7 mouse cellular contexts compared by ENCODE assay signal in the genomic region with DNA sequence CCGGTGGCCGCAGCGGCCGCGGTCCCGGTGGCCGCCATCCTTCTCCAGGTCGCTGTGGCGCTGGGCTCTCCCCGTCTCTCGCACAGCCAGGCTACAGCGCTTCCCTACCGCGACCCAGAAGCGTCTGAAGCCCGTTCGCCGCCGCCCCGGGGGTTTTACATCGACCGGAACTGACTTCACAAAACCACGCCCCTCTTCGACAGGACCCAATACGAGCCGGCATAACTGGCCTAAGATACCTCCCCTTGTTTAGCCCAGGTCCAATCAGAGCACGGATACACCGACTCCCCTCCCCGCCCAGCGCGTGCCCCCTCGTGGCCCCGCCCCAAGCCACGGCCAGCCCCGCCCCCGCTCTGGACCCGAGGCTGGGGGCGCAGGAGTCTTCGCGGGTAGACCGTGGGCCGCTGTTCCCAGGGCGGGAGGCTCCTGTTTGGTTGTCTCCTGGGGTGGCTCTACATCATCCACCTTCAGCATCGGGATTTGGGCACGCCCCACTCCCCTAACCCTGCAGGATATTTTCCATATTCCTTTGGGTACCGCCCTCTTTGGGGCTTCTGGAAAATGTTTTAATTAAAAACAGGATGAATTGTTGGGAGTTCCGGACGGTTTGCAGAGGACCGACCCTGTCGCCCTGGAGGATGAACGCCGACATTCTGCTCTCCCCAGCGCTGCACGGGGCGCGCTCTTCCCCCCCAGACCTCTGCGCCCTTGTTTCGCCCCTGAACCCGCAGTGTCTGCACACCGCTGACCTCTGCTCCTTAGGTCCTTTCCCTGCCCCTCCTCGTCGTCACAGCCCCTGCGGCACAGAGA. TPM values are rescaled to one million over a fixed set of nuclear protein-coding genes. Genes with fewer than 3 reads are reported as not detected.
DNase-seq lines count a peak whose midpoint lies in the region; ATAC-seq lines count a peak whose summit lies in the region.

Gene Aplp2, minus strand, starts transcription at position 126 of the 810 bp plus-strand sequence.

- DNase-seq in adrenal gland, adult 2 months: peak; percentile 99
- DNase-seq in embryo, embryonic 11.5 days (ENCODE audit: low read depth, low spot score): peak; percentile 96
- peak; percentile 97 for DNase-seq in gastrocnemius, postnatal 36 days
- DNase-seq in left cerebral cortex, postnatal 25 days (ENCODE audit: low spot score in 2 of 2): peak; percentile 96 to 99
- peak; percentile 98 for DNase-seq in midbrain, embryonic 10.5 days (ENCODE audit: low spot score)
- DNase-seq in right cerebral cortex, postnatal 4 days: peak; percentile 97

- 0 out of 2 replicates have a peak, but pooled peaks cover 2% of the 10 kb centered on the region for H3K4me1 ChIP-seq in intestine, embryonic 15.5 days (replicated peaks)
- H3K4me1 ChIP-seq in midbrain, embryonic 10.5 days: peaks cover 35% of the 10 kb centered on the region

- peak within 1 kb of the TSS; percentile 92 for H3K4me2 ChIP-seq in intestine, embryonic 15.5 days (replicated peaks)

- intact Hi-C loops in gastrocnemius, postnatal 36 days (cut with DNase I): loop anchor here (1.0 kb wide), 1 partner anchor 68 kb away; the partner anchor contains the start of gene Prdm10
- intact Hi-C loops in left cerebral cortex, postnatal 25 days (cut with DNase I): loop anchor here (1.0 kb wide), 1 partner anchor 68 kb away; the partner anchor contains the start of gene Prdm10

- H3K27me3 ChIP-seq in intestine, embryonic 15.5 days (replicated peaks): no peaks in the 10 kb centered on the region
- no peaks in the 10 kb centered on the region for H3K27me3 ChIP-seq in midbrain, embryonic 10.5 days (ENCODE audit: low read depth, poor library complexity, severe bottlenecking)

- H3K9me3 ChIP-seq in intestine, embryonic 15.5 days: no peaks in the 10 kb centered on the region
- H3K9me3 ChIP-seq in midbrain, embryonic 10.5 days (replicated peaks): no peaks in the 10 kb centered on the region

- peak; percentile 100 for ATAC-seq in intestine, embryonic 15.5 days

- peak within 1 kb of the TSS; percentile 98 for H3K4me3 ChIP-seq in intestine, embryonic 15.5 days (replicated peaks)
- peak within 1 kb of the TSS; percentile 84 for H3K4me3 ChIP-seq in midbrain, embryonic 10.5 days

- peak within 1 kb of the TSS; percentile 90 for H3K27ac ChIP-seq in intestine, embryonic 15.5 days
- H3K27ac ChIP-seq in midbrain, embryonic 10.5 days (replicated peaks): peak within 1 kb of the TSS; percentile 95

- WGBS in intestine, embryonic 15.5 days: under 1% methylated on average over 63 of the region's 63 CpGs
- under 1% methylated on average over 63 of the region's 63 CpGs for WGBS in midbrain, embryonic 10.5 days

- peak within 1 kb of the TSS; percentile 84 for H3K9ac ChIP-seq in intestine, embryonic 15.5 days

- H3K36me3 ChIP-seq in intestine, embryonic 15.5 days: no peaks in the 10 kb centered on the region
- H3K36me3 ChIP-seq in midbrain, embryonic 10.5 days: 0 out of 2 replicates have a peak, but pooled peaks cover 3% of the 10 kb centered on the region

RNA-seq across cellular contexts. Expression of gene Aplp2, which starts in this region (rescaled TPM):
- 100 to 1,000 TPM; 578 to 689 TPM for total RNA-seq in adrenal gland, adult 2 months (2021)
- polyA plus RNA-seq in adrenal gland, adult 2 months (2012; rRNA removed): 376 and 431 TPM in 2 replicates
- 100 to 1,000 TPM in 1 of 2 experiments, 10 to 100 TPM in 1; 95.8 to 118 TPM for total RNA-seq in gastrocnemius, postnatal 36 days (2021)
- 210 and 215 TPM in 2 replicates for polyA plus RNA-seq in intestine, embryonic 15.5 days (2015; fragmentation: Nextera tagmentation; extraction: Ambion mirVana)
- total RNA-seq in left cerebral cortex, postnatal 25 days (2021): 100 to 1,000 TPM; 542 to 572 TPM
- polyA plus RNA-seq in midbrain, embryonic 10.5 days (2016; fragmentation: Nextera tagmentation; extraction: Ambion mirVana): 226 and 239 TPM in 2 replicates

Comparison
In these comparisons a context has a peak if more than half of its experiments do, and no peak if none do; other contexts are left out.
1. Peak in every context shown above with its lines: DNase-seq, ATAC-seq, H3K4me3 ChIP-seq and H3K27ac ChIP-seq.
2. RNA of gene Aplp2 (total RNA-seq): 578 to 689 TPM in adrenal gland, adult 2 months and 542 to 572 TPM in left cerebral cortex, postnatal 25 days; 95.8 to 118 TPM in gastrocnemius, postnatal 36 days; every median in the first group is over 4 times any median in the second.